Mouse (Mus musculus) lung, postnatal 4 days (tissue): ENCODE results near the gene Klhl9.

Experiments used
- DNase-seq, 2 experiments: peaks; one replicate each; pipeline ENCODE4 v3.0.0; 2021

The Klhl9 gene

DNA sequence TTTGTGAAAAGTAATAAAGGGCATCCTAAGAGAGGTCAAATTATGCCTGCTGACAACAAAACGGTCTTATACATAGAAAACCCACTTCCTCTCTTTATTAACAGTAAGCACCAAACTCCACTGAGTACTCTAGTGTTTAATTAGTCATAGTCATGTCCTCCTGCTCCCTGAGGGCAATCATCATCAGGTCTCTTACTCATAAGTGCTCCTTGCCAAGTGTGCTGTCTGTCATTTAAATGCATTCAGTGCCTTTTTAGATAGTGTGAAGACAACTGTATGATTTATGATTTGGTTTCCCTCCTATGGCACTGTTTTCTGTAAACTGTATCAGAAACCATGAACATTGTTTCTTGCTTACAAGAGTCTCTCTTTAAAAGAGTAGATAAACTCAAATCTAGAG lies 8.0 kb downstream of the Klhl9 start:
- no peak for DNase-seq

GRCm38 (mm10) chr4:88707128-88707826 lies 15.0 kb downstream of the Klhl9 start:
- DNase-seq: no peak

DNA sequence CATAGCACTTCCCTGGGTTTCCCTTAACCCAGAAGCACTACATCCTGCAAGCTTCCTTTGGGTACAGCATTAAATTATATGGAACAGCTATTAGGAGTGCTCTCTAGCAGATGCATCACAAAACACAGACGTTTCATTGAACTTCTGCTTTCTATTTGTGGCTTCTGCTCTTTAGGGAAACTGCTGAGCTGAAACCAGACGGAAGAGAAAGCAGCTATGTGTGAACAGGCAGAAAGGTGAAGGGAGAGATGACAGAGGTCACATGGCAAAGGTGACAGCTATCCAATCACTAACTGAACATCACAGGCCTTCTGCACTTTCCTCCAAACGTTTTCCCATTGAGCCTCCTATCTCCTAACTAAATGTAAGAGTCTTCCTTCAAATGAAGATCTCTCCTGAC lies 16.3 kb downstream of the Klhl9 start:
- no peak for DNase-seq

GRCm38 (mm10) chr4:88699301-88699700 lies 23.0 kb downstream of the Klhl9 start:
- no peak for DNase-seq

DNA sequence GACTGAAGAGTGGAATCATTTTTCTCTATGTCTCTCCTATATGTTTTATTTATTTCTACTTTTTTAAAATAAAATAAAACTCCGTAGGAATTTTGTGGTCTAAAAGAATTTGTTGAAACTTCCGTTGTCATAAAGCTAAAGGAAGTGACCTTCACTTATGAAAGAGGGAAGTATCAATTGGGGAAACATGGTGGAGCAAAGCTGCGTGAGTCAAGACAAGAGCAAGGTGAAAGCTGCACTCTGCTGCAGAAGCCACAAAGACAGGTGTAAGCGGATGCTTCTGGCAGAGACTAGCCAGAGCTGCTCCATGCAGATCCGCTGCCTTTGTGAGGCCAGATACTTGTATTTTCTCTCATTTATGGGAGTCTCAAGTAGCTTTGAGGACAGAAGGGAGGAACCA lies 23.5 kb downstream of the Klhl9 start:
- no peak for DNase-seq

GRCm38 (mm10) chr4:88697753-88698152 lies 24.5 kb downstream of the Klhl9 start:
- DNase-seq: no peak

GRCm38 (mm10) chr4:88697108-88697507 lies 25.2 kb downstream of the Klhl9 start:
- no peak for DNase-seq

DNA sequence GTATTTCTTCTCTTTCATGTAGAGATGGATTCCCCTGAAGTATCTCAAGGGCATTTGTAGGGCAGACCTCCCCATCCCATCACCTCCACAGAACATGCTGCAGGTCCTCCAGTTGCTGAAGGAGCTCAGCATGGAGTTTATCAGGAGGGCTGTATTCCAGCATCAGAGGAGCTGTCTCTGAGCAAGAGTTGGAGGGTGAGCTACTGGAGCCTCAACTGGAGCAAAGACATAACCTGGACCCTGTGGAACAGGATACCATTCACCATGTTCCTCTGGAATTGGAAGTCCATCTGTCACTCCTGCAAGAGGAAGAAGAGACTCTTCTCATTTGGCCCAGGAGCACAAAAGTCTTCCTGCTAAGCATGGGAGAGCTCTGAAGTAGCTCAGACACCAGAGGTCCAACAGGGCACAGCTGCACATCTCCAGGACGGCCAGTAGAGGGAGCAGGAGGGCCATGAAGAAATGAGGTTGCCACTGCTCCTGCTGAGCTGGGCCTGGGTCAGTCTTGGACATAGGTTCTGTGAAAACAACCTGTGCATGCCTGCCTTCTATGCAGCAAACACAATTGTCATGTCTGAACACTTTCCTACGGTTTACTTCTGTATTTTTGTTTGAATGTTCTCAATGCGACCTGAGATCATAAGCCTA lies 25.9 kb downstream of the Klhl9 start:
- DNase-seq: peak; percentile 66 to 86

DNA sequence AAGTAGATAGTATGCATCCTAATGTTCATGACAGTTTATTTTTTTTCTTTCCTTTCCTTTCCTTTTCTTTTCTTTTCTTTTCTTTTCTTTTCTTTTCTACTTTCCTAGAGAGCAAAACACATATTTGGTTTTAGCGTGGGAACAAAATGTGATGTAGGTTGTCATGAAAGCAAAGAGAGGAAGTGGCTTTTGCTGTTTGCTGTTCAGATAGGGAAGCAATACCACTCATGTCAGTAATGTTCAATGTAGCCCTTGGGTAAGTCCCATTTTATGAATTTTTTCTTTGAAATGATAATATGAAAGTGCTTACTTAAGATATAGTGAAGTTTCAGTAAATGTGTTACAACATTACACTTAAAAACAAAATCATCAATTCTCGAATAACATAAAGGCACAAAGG lies 28.9 kb downstream of the Klhl9 start:
- no peak for DNase-seq

DNA sequence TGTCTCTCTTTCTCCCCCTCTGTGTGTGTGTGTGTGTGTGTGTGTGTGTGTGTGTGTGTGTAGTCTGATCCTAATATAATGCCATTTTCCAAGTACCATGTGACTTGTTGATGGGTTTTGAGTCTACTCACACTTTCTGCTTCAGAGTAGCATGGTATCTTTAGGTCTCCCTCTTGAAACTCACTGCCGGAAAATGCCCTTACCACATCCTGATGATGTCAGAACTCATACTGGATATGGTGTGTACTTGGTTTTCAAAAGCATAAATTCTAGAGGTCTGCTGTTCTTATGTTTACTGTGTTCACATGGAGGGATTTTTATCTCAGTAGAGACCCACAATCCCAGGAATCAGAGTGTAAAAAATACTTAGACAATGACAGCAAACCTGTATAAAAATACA lies 29.7 kb downstream of the Klhl9 start:
- no peak for DNase-seq

GRCm38 (mm10) chr4:88691259-88691658 lies 31.0 kb downstream of the Klhl9 start, which contains the start of gene Ifnab:
Gene Ifnab (minus strand): TSS chr4:88691359.
- DNase-seq: no peak

DNA sequence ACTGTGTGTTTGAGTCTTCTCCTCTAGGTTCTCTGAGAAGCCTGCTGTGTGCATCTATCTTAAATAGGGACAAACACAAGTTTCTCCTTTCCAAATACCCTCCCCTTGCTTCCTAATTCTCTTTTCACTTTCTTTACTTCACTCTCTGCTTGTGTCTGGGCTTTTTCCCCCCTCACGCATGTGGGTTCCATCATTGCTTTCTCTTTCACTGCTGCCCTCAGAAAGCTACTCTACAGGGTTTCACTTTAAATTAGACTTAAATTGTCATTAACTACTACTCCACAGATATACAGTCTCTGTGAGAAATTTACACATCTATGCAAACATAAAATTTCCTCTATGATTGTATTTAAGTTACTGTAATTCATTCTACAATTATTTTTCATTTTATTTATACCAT lies 38.5 kb downstream of the Klhl9 start, which contains the start of gene Ifna2:
Gene Ifna2 (minus strand): TSS at position 101 of the 400 bp plus-strand sequence.
- DNase-seq: no peak

- DNase-seq: no peak
Observed at GRCm38 (mm10) chr4:88681353-88681752, 40.9 kb downstream of the Klhl9 start.

DNA sequence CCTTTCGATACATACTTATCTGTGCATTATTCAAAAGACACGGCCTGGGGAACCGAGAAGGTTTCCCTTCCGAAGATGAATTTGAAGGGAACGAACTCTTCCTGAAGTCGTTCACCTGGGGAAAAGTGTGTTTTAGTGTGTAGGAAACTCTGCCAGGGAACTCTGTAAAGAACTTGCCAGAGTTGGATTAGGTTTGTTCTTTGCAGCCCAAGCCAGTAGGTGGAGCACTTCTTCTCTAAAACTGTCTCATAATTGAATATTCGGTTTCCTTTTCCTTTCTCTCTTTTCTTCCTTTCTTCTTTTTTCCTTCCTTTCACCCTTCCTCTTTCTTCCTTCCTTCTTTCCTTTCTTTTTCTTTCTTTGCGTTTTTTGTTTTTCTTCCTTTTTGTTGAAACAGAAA lies 41.9 kb downstream of the Klhl9 start:
- peak in 1 of 2 experiments; percentile 12 for DNase-seq

- DNase-seq: no peak
Observed at GRCm38 (mm10) chr4:88676824-88677223, 45.4 kb downstream of the Klhl9 start, which contains the start of gene Ifna16. Gene Ifna16 (minus strand): TSS chr4:88676924.
